Mouse (Mus musculus): Measurements from ENCODE around the gene Rgl1.

GRCm38 (mm10) chr1:152571340-152571739 lies 194.8 kb downstream of the Rgl1 start:
- TF ChIP-seq POLR2A (IDR thresholded peaks at IDR 0.05; ENCODE audit: borderline replicate concordance, low read depth, low read length) (no peak), CTCF (IDR thresholded peaks at IDR 0.05; ENCODE audit: low read depth, low read length) (no peak)

Measured in bone marrow macrophage, adult 2 months (primary cell).